Mouse (Mus musculus): ENCODE results near the gene Agrn.

Gene Agrn

DNA sequence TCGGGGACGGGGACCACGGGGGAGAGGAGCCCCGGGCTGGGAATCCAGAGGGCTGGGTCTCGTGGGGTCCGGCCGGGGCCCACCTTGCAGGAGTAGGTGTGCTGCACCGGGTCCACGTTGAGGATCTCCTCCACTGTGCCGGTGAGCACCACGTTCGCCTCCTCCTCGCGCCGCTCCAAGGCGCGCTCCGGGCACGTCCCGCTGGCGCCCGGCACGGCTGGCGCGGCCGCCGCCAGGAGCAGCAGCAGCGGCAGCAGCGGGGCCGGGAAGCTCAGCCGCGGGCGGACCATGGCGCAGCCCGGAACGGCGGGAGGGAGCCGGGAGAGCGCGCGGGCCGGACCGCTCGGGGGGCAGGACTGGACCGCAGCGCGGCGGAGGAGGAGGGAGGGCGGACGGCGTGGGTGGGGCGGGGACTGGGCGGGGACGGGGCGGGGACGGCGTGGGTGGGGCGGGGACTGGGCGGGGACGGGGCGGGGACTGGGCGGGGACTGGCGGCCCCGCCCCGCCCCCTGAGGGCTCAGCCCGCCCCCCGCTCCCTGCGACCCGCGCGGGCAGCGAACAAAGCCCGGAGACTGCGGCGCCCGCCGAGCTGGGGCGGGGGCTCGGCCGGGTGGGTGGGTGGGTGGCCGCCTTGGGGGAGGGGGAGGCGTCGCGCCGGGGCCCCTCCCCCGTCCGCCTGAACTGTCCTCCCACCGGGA, at the start of gene Agrn:
Gene Agrn (minus strand): TSS at position 358 of the 698 bp plus-strand sequence.
- DNase-seq = peak; percentile 68

DNA sequence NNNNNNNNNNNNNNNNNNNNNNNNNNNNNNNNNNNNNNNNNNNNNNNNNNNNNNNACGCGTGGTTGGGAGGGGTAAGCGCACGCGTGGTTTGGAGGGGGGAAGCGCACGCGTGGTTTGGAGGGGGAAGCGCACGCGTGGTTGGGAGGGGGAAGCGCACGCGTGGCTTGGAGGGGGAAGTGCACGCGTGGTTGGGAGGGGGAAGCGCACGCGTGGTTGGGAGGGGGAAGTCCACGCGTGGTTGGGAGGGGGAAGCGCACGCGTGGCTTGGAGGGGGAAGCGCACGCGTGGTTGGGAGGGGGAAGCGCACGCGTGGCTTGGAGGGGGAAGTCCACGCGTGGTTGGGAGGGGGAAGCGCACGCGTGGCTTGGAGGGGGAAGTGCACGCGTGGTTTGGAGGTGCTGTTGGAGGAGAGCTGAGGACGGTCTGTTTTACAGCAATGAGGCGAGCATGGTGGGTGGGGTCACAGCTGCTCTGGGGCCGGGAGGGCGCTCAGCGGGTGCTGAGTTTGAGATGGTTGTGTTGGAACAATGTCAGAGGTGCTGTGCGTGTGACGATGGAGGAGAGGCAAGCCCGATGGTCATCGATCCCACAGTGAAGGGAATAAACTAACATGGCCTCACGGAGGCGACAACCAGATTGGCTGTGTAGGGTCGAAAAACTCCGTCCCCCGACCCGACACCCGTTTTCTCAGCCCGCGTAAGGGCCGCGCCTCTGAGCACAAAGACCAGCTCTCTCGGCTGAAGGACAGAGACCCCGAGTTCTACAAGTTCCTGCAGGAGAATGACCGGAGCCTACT, 39.6 kb upstream of the Agrn start:
- no peak for DNase-seq

DNA sequence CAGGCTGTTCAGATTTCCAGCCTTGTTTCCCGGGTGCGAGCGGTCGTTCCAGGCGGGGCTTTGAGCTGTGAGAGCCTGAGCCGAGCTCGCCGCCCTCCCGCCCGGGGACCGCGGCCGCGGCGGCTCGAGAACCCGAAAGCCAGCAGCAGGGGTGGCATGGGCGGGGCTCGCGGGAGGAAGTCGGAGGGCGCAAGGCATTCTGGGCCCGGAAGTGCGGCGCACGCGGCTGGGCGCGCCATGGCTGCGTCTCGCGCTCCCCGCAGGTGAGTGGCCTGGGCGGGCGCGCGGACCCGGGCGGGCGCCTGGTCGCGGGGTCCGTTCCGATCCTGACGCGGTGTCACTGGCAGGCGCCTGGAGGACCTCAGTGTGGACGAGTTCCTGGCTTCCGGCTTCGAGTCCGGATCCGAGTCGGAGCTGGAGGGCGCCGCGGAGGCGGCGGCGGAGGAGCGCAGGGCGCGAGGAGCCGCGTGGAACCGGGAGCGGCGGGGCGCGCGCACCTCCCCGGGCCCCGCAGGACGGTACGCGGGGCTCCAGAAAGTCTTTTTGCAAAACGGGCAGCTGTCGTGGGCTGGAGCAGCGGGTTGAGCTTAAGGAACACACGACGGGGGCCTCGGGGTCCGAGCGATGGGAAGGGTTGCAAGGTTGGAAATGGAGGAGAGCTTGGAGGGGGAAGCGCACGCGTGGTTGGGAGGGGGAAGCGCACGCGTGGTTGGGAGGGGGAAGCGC, 38.7 kb upstream of the Agrn start, which contains the start of gene Noc2l:
Gene Noc2l (plus strand): TSS at position 203 of the 726 bp plus-strand sequence.
- peak; percentile 87 for DNase-seq

DNA sequence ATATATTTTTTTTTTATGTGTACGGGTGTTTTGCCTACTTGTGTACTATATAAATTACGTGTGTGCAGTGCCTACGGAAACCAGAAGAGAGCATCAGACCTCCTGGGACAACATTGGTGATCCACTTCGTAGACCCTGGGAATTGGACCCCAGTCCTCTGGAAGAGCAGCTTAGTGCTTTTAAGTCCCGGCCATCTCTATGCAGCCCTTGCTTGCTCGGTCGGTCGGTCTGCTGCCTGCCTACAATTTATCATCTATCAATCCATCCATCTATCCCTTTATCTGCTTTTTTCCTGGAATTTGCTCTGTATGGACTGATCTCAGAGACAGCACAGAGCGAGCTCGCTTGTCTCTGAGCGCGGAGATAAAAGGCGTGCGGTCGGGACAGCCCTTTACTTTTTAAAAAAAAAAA, 38.1 kb upstream of the Agrn start:
- DNase-seq = no peak

DNA sequence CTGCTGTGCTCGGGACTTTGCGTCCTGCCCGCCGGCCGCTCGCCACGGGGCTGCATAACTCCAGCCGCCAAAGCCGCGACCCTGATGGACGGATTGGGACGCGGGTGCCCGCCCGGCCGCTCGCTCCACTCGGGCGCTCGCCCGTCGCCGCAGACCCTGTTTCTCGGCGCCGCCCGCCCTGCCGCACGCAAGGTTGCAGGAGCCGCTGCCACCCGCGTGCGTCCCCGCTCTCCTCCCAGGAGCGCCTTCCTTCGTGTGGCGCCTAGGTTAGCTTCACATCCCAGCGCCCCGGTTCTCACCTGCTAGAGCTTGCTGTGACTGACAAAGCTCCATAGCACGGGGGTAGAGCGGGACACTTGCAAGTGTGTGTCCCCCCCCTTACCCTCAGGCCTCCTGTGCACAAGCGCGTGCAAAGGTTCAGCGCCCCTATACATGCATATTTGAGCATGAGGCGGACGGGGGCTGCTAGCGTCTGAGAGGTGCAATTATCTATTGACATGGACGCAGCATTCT, 37.5 kb upstream of the Agrn start, which contains the start of gene Plekhn1:
Gene Plekhn1 (minus strand): TSS at position 157 of the 513 bp plus-strand sequence.
- DNase-seq = peak; percentile 73

DNA sequence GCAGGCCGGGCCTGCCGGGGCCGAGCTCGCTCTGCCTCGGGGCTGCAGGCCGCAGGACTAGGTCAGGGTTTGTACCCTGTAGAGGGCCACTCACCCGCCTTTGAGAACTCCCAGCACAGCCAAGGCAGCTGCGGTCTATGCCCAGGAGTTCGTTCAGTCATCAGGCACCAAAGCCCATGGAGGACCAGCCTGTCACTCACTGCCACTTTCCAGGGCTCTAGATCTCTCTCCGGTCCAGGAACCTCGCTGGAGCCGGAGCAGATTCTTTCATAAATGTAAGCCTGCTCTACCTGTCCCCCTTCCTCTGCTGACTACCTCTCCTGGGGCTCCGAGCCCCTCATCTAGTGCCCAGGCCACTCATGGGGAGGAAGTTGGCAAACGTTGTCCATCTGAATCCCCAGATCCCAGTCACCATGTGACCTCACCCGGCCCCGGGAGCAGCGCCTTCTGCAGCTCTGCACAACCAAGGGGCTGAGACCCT, 36.8 kb upstream of the Agrn start:
- DNase-seq = no peak

DNA sequence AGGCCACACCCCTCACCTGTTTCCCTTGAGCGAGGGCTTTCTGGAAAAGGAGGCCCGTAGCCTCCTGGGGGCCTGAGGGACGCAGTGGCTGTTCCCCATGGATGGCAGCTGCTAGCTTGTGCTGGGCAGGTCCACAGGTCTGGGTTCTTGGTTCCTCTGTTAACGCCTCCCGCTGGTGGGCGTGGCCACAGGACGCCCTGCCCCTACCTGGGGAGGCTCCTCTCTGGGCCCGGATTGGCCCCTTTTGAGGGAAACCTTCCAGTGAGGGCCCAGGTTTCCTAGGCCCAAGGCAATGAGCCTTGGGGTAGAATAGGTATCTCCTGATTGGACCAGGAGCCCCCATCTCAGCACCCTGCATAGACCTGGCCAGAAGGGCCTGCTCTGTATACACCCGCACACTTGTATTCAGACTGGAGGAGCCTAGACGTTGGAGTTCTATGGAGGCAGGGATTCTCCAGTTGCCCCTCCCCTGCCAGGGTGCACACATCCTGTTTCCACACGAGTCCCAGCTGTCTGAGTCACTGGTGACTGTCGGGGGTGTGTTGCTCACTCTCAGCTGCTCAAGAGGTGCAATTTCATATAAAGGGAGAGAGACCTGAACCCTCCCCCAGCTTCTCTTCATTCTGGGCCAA, 31.2 kb upstream of the Agrn start:
- no peak for DNase-seq

DNA sequence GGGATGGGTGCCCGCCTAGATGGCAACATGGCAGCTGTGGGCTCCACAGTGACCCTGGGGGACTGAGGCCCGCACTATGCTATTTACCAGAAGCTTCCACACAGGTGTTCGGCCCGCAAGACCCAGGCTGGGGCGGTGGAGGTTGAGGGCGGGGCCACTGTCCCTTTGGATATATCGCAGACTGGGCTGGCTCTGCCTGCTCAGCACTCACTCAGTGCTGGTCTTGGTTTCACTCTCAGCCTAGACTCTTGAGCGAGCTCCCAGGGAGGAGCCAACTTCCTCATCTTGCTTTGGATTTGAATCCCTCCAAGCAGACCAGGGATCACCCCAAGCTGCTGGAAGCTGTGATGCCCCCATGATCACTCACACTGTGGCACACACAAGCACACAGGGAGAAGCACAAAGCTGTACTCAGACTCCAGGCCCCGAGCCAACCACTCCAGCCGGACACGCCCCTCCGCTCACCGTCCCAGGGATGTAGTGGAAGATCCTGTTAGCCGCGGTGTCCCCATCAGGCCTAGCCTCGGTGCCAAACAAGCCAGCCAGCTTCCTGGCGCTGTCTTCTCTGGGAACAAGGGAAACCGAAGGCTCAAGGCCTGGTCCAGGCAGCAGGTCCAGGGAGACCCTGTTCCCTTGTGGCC, 30.6 kb upstream of the Agrn start:
- no peak for DNase-seq

DNA sequence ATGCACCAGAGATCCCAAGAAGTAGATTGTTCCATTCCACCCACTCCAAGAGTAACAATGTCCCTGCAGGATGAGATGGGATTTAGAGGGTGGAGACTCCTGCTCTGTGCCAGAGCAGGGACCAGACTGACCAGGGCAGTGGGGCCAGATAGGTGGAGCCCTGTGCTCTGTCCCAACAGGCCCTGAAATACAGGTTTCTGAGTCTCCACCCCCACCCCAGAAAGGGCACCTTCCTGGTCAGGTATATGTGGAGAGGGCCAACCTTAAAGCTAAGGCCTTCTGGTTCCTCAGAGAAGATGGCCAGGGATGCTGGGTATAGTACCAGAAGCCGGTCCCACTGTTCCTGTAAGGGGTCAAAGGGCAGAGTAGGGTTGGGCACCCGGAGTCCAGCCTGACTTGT, 27.0 kb upstream of the Agrn start:
- DNase-seq = no peak

DNA sequence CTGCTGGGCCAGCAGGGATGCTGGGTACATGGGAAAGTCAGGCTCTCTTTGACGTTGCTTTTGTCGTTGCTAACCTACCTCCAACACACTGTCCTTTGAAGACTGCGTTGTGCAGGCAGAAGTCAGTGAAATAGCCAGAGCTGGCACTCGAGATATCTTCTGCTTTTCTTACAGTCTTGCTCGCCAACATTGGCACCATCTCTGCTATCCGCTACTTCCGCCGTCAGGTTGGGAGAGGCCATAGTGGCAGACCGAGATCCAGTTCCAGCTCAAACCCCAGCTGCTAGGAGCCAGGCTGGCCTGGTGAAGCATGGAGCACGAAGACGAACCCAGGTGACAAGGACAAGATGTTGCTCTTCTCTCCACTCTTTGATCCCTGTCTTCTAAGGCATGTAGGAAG, 22.6 kb upstream of the Agrn start:
- DNase-seq = no peak

DNA sequence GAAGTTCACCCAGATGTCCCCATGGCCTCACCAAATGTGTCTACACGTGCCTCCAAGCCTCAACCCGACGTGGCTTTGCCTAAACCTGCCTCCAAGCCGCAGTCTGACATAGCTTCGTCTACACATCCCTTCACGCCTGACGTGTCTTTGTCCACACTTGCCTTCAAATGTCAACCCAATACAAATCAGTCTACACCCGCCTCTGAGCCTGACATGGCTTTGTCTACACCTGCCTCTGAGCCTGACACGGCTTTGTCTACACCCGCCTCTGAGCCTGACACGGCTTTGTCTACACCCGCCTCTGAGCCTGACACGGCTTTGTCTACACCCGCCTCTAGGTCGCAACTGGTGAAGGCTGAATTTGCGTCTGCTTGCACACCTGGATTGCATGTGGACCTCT, 20.6 kb upstream of the Agrn start:
- no peak for DNase-seq

DNA sequence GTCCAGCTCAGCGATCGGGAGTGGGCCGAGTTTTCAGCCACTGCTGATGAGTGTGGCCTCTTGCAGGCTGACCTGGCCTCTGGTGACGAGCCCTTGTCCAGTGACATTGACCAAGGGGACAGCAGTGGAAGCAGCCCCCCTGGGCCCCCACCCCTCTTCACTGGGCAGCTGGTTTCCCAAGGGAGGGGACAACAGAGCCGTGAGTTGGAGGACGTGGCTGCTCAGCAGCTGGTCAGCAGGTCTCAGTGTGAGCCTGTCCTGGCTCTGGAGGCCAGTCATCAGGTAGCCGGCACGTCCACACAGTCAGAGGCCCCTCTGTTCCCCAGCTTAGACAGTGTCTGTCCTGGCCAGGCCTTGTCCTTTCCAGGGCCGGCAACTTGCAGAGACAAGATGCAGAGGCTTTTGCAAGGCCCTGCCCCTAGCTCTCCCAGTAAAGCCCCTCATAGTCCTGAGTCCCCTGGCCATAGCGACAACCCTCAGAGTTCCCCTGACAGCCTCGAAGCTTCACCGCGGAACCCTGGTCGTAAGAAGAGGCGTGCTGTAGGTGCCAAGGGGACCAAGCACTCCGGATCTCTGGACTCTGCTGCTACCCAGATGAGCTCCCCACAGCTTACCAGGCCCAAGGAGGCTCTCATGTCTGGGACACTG, 19.9 kb upstream of the Agrn start:
- no peak for DNase-seq

DNA sequence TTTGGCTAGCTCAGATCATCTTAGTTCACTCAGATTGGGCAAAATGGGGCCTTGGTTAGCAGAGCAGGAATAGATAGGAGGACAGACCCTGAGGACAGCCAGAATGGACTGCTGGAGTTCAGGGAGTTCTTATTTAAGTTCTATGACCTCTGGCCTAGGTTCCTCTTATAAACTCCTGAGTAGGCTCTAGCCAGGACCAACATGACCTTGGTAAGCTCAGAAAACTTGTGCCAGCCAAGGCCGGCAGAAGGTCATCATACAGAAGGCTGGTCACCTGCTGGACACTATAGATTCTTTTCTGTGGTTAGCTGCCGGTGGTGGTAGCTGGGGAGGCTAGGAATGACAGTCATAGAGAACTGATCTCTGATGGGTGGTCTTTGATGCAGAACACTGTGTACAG, 18.9 kb upstream of the Agrn start:
- no peak for DNase-seq

DNA sequence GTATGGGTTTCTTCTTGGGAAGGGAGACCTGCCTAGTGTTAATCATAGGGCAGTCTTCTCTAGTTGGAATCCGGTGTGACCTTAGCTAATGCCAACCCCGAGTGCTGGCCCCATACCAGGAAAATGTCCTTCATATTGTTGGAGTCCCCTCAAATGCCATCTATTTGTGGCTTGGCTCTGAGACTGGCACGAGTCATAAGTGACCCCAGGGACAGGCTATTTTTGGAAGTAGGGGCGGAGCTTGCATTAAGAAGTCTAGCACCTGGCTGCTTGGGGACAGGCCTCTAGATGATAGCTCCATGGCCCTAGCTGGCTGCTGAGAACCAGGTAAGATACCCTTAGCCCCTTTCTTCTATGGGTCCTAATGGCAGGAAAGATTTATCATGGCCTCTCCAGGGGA, 18.4 kb upstream of the Agrn start, which contains the start of gene Perm1:
Gene Perm1 (plus strand): TSS at position 220 of the 400 bp plus-strand sequence.
- DNase-seq = no peak

DNA sequence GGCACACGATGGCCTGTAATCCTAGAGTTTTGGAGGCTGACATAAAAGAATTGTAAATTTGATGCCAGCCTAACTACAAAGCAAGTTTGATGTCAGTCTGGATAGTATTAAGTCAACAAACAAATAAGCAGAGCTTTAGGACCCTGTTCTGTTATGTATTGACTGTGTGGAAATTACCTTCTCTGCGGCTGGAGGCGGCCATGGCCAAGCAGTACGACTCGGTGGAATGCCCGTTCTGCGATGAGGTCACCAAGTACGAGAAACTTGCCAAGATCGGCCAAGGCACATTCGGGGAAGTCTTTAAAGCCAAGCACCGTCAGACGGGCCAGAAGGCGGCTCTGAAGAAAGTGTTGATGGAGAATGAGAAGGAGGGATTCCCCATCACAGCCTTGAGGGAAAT, 15.8 kb upstream of the Agrn start:
- no peak for DNase-seq

DNA sequence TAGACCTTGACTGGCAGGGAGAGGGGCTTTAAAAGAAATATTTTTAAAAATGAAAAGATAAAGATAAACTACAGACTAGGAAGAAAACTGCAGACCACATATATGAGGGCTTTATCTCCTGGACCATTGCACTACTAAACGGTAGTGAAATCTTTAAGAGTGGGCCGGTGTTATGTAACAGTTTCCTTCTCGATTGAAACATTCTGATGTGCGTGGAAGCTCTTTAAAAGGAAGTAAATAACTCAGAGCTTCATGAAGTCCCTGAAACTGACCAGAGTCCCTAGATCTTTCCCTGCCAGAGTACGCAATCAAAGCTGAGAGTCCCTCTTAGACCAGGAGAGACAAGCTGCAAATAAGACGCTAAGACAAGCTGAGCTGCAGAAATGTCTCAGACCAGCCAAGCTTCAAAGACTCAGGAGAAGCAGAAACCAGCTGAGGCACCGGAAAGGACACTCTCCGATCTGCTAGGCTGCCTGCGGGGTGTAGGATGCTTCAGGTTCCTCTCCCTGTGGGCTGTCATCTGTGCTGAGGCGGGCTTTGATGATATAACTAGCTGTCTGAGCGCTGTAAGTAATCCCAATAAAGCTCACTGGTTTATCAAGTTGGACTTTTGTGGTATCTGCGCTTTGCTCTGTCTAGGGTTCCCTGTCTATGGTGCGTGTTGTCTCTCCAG, 12.8 kb upstream of the Agrn start:
- no peak for DNase-seq

DNA sequence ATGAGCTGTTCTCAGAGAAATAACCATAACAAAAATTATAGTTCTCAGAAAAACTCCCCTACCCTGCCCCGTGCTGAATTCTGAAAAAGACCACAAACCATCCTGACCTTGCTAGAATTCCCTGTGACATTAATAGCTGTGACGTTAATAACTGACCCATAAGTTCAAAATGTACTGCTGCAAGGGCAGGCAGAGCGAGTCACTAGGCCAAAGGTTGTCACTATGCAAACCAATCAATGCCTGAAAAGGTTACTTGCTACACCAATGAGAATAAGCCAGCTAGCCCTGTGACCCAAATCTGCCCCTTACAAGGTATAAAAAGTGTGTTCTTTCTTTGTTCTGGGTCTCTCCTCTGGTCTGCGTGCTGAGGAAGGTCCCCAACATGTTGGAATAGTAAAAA, 11.6 kb upstream of the Agrn start:
- DNase-seq = no peak

DNA sequence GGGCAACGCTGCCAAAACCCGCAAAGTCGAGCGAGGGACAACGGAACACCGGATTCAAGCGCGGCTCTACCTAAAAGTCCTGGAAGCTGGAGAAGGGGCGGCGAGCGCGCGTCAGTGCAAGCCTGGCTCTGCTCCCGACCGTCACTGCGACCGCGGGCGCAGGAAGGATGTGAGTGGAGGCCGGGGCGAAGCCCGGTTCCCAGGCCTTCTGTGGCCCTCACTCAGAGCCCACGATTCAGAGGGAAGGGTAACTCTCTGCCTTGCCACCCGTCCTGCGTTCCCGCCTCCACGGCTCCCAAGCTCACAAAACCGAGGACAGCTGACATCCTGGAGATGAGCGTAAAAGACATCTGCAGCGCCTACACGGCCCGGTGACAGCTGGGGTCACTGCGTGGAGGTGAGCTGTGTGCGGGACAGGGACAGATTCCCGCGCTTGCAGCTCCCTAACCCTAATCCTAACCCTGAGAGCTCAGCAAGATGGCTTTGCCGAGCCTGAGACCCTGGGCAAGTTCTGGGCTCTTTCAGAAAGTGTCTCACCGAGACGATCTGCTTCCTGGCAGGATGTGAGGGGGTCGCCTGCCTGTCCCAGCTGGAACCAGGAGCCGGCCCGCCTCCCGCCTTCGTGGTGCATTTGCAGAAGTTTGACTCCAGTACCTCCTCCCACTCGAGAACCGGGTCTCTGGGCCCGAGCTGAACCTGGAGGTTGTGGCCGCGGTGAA, 6.3 kb upstream of the Agrn start:
- DNase-seq = peak; percentile 35

DNA sequence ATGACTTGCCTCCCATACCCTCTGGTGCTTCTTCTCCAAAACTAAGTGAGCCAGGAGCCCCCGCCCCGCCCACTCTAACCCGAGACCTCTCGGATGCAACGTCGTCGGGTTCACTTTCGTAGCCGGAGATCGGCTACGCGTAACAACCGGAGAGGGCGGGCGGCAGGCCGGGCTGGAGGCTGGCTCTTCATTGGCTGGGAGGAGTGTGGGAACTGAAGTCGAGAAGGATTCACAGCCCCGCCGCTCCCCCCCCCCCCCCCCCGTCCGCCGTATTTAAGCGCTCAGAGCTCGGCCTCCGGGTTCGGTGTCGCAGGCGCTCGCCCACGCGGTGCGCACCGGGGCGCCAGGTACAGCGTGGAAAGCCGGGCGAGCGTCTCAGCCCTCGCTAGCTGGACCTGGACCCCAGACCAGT, 5.7 kb upstream of the Agrn start, which contains the start of gene AW011738:
Gene AW011738 (plus strand): TSS at position 304 of the 412 bp plus-strand sequence.
- peak; percentile 68 for DNase-seq

DNA sequence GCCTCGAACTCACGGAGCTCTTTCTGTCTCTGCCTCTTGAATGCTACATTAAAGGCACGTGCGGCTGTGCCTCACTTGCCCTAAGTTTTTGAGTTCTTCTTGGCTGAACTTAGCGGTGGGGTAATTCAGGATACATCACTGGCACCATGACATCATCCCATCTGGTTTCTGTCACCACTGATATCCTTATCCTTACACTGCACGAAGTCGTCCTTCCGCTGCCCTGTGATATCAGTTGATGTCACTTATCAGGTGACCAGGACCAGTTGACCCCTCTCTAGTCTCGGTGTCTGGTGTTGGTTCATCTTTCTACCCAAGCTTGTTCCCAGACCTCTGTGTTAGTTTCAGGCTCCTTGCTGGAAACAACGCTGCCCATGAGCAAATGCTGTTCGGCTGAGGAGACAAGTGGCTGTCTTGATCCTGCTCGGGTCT, 5.2 kb upstream of the Agrn start:
- DNase-seq = no peak
